Mouse (Mus musculus): ENCODE measurements around the gene Armt1. TPM values are rescaled to one million over a fixed set of nuclear protein-coding genes. Genes with fewer than 3 reads are reported as not detected.

The Armt1 gene
- polyA plus RNA-seq, 1 experiment from 2014 or later, result 10.6 TPM

GRCm38 (mm10) chr10:4473591-4473993, 41.3 kb downstream of the Armt1 start:
- no peak overlapping the region for H3K4me3 ChIP-seq (ENCODE audit: low read depth, low read length)
- H3K27ac ChIP-seq (ENCODE audit: low read depth, low read length), result no peak overlapping the region
- H3K4me2 ChIP-seq (ENCODE audit: low read depth, low read length), result no peak overlapping the region
- no peak overlapping the region for H3K9ac ChIP-seq (replicated peaks; ENCODE audit: low read depth, low read length)
- no peaks in the 10 kb centered on the region for H3K9me3 ChIP-seq (ENCODE audit: control insufficient read depth, low read length)
- WGBS, result 94% methylated on average over 11 of the region's 11 CpGs
- H3K27me3 ChIP-seq (ENCODE audit: control insufficient read depth, insufficient read depth, low read length), result no peaks in the 10 kb centered on the region
- H3K36me3 ChIP-seq (ENCODE audit: control insufficient read depth, insufficient read depth, low read length), result no peaks in the 10 kb centered on the region
- ATAC-seq (ENCODE audit: low read depth), result no peak
- no peaks in the 10 kb centered on the region for H3K4me1 ChIP-seq (ENCODE audit: control insufficient read depth, insufficient read depth, low read length)

GRCm38 (mm10) chr10:4475431-4475830, 43.2 kb downstream of the Armt1 start:
- no peaks in the 10 kb centered on the region for H3K9me3 ChIP-seq (ENCODE audit: control insufficient read depth, low read length)
- H3K4me3 ChIP-seq (ENCODE audit: low read depth, low read length), result no peak overlapping the region
- H3K4me2 ChIP-seq (ENCODE audit: low read depth, low read length), result no peak overlapping the region
- WGBS, result 77% methylated on average over 3 of the region's 3 CpGs
- no peak overlapping the region for H3K9ac ChIP-seq (replicated peaks; ENCODE audit: low read depth, low read length)
- ATAC-seq (ENCODE audit: low read depth), result no peak
- no peaks in the 10 kb centered on the region for H3K36me3 ChIP-seq (ENCODE audit: control insufficient read depth, insufficient read depth, low read length)
- no peak overlapping the region for H3K27ac ChIP-seq (ENCODE audit: low read depth, low read length)
- no peaks in the 10 kb centered on the region for H3K4me1 ChIP-seq (ENCODE audit: control insufficient read depth, insufficient read depth, low read length)
- H3K27me3 ChIP-seq (ENCODE audit: control insufficient read depth, insufficient read depth, low read length), result no peaks in the 10 kb centered on the region

GRCm38 (mm10) chr10:4476604-4477003, 44.3 kb downstream of the Armt1 start:
- Histone ChIP-seq H3K9ac (replicated peaks; ENCODE audit: low read depth, low read length) (no peak overlapping the region), H3K9me3 (ENCODE audit: control insufficient read depth, low read length) (no peaks in the 10 kb centered on the region), H3K27ac (ENCODE audit: low read depth, low read length) (no peak overlapping the region), H3K4me1 (ENCODE audit: control insufficient read depth, insufficient read depth, low read length) (no peaks in the 10 kb centered on the region), H3K36me3 (ENCODE audit: control insufficient read depth, insufficient read depth, low read length) (no peaks in the 10 kb centered on the region), H3K4me2 (ENCODE audit: low read depth, low read length) (no peak overlapping the region), H3K27me3 (ENCODE audit: control insufficient read depth, insufficient read depth, low read length) (no peaks in the 10 kb centered on the region), H3K4me3 (ENCODE audit: low read depth, low read length) (no peak overlapping the region)
- ATAC-seq (ENCODE audit: low read depth), result no peak
- 97% methylated on average over 5 of the region's 5 CpGs for WGBS

GRCm38 (mm10) chr10:4480929-4481328, 48.7 kb downstream of the Armt1 start:
- no peak overlapping the region for H3K9ac ChIP-seq (replicated peaks; ENCODE audit: low read depth, low read length)
- no peak overlapping the region for H3K27ac ChIP-seq (ENCODE audit: low read depth, low read length)
- no peak for ATAC-seq (ENCODE audit: low read depth)
- H3K4me1 ChIP-seq (ENCODE audit: control insufficient read depth, insufficient read depth, low read length), result no peaks in the 10 kb centered on the region
- no peaks in the 10 kb centered on the region for H3K27me3 ChIP-seq (ENCODE audit: control insufficient read depth, insufficient read depth, low read length)
- H3K4me3 ChIP-seq (ENCODE audit: low read depth, low read length), result no peak overlapping the region
- WGBS, result 61% methylated on average over 3 of the region's 3 CpGs
- H3K9me3 ChIP-seq (ENCODE audit: control insufficient read depth, low read length), result no peaks in the 10 kb centered on the region
- no peaks in the 10 kb centered on the region for H3K36me3 ChIP-seq (ENCODE audit: control insufficient read depth, insufficient read depth, low read length)
- H3K4me2 ChIP-seq (ENCODE audit: low read depth, low read length), result no peak overlapping the region

- Histone ChIP-seq H3K4me1 (ENCODE audit: control insufficient read depth, insufficient read depth, low read length) (no peaks in the 10 kb centered on the region), H3K9me3 (ENCODE audit: control insufficient read depth, low read length) (no peaks in the 10 kb centered on the region), H3K9ac (replicated peaks; ENCODE audit: low read depth, low read length) (no peak overlapping the region), H3K4me3 (ENCODE audit: low read depth, low read length) (no peak overlapping the region), H3K36me3 (ENCODE audit: control insufficient read depth, insufficient read depth, low read length) (no peaks in the 10 kb centered on the region), H3K27ac (ENCODE audit: low read depth, low read length) (no peak overlapping the region), H3K4me2 (ENCODE audit: low read depth, low read length) (no peak overlapping the region), H3K27me3 (ENCODE audit: control insufficient read depth, insufficient read depth, low read length) (no peaks in the 10 kb centered on the region)
- ATAC-seq (ENCODE audit: low read depth), result no peak
- 86% methylated on average over 8 of the region's 8 CpGs for WGBS
These were observed 49.4 kb downstream of the Armt1 start for GRCm38 (mm10) chr10:4481695-4482094.

- Histone ChIP-seq H3K27ac (ENCODE audit: low read depth, low read length) (no peak within 1 kb of the TSS), H3K9me3 (ENCODE audit: control insufficient read depth, low read length) (no peaks in the 10 kb centered on the region), H3K4me2 (ENCODE audit: low read depth, low read length) (no peak within 1 kb of the TSS), H3K4me3 (ENCODE audit: low read depth, low read length) (no peak within 1 kb of the TSS), H3K9ac (replicated peaks; ENCODE audit: low read depth, low read length) (no peak within 1 kb of the TSS), H3K36me3 (ENCODE audit: control insufficient read depth, insufficient read depth, low read length) (no peaks in the 10 kb centered on the region), H3K27me3 (ENCODE audit: control insufficient read depth, insufficient read depth, low read length) (no peaks in the 10 kb centered on the region), H3K4me1 (ENCODE audit: control insufficient read depth, insufficient read depth, low read length) (no peaks in the 10 kb centered on the region)
- ATAC-seq (ENCODE audit: low read depth), result no peak
- 39% methylated on average over 11 of the region's 11 CpGs for WGBS
These were observed 50.1 kb downstream of the Armt1 start, which contains the start of gene Ccdc170 for GRCm38 (mm10) chr10:4482355-4482754. Ccdc170 (plus strand) TSS chr10:4482502.

- no peaks in the 10 kb centered on the region for H3K9me3 ChIP-seq (ENCODE audit: control insufficient read depth, low read length)
- 79% methylated on average over 1 of the region's 1 CpGs for WGBS
- ATAC-seq (ENCODE audit: low read depth), result no peak
- no peaks in the 10 kb centered on the region for H3K27me3 ChIP-seq (ENCODE audit: control insufficient read depth, insufficient read depth, low read length)
- H3K4me1 ChIP-seq (ENCODE audit: control insufficient read depth, insufficient read depth, low read length), result no peaks in the 10 kb centered on the region
- H3K4me3 ChIP-seq (ENCODE audit: low read depth, low read length), result no peak overlapping the region
- no peak overlapping the region for H3K4me2 ChIP-seq (ENCODE audit: low read depth, low read length)
- no peaks in the 10 kb centered on the region for H3K36me3 ChIP-seq (ENCODE audit: control insufficient read depth, insufficient read depth, low read length)
- no peak overlapping the region for H3K9ac ChIP-seq (replicated peaks; ENCODE audit: low read depth, low read length)
- no peak overlapping the region for H3K27ac ChIP-seq (ENCODE audit: low read depth, low read length)
These were observed 51.6 kb downstream of the Armt1 start for GRCm38 (mm10) chr10:4483848-4484247.

GRCm38 (mm10) chr10:4484986-4485385, 52.7 kb downstream of the Armt1 start:
- no peak overlapping the region for H3K4me2 ChIP-seq (ENCODE audit: low read depth, low read length)
- no peak overlapping the region for H3K9ac ChIP-seq (replicated peaks; ENCODE audit: low read depth, low read length)
- H3K4me1 ChIP-seq (ENCODE audit: control insufficient read depth, insufficient read depth, low read length), result no peaks in the 10 kb centered on the region
- no peaks in the 10 kb centered on the region for H3K27me3 ChIP-seq (ENCODE audit: control insufficient read depth, insufficient read depth, low read length)
- no peaks in the 10 kb centered on the region for H3K36me3 ChIP-seq (ENCODE audit: control insufficient read depth, insufficient read depth, low read length)
- no peak for ATAC-seq (ENCODE audit: low read depth)
- no peak overlapping the region for H3K27ac ChIP-seq (ENCODE audit: low read depth, low read length)
- H3K9me3 ChIP-seq (ENCODE audit: control insufficient read depth, low read length), result no peaks in the 10 kb centered on the region
- WGBS, result 70% methylated on average over 9 of the region's 9 CpGs
- H3K4me3 ChIP-seq (ENCODE audit: low read depth, low read length), result no peak overlapping the region

- H3K4me3 ChIP-seq (ENCODE audit: low read depth, low read length), result no peak overlapping the region
- no peak for ATAC-seq (ENCODE audit: low read depth)
These were observed 57.6 kb downstream of the Armt1 start for GRCm38 (mm10) chr10:4489865-4490264.

GRCm38 (mm10) chr10:4491281-4491680, 59.0 kb downstream of the Armt1 start:
- WGBS, result 57% methylated on average over 2 of the region's 3 CpGs
- no peaks in the 10 kb centered on the region for H3K9me3 ChIP-seq (ENCODE audit: control insufficient read depth, low read length)
- no peak overlapping the region for H3K4me3 ChIP-seq (ENCODE audit: low read depth, low read length)
- no peaks in the 10 kb centered on the region for H3K4me1 ChIP-seq (ENCODE audit: control insufficient read depth, insufficient read depth, low read length)
- no peak overlapping the region for H3K9ac ChIP-seq (replicated peaks; ENCODE audit: low read depth, low read length)
- H3K36me3 ChIP-seq (ENCODE audit: control insufficient read depth, insufficient read depth, low read length), result no peaks in the 10 kb centered on the region
- H3K27me3 ChIP-seq (ENCODE audit: control insufficient read depth, insufficient read depth, low read length), result no peaks in the 10 kb centered on the region
- no peak overlapping the region for H3K27ac ChIP-seq (ENCODE audit: low read depth, low read length)
- ATAC-seq (ENCODE audit: low read depth), result no peak
- no peak overlapping the region for H3K4me2 ChIP-seq (ENCODE audit: low read depth, low read length)

More at GRCm38 (mm10) chr10:4489865-4490264, 57.6 kb downstream of the Armt1 start:
- H3K27me3 ChIP-seq (ENCODE audit: control insufficient read depth, insufficient read depth, low read length), result no peaks in the 10 kb centered on the region
- 74% methylated on average over 5 of the region's 5 CpGs for WGBS
- H3K27ac ChIP-seq (ENCODE audit: low read depth, low read length), result no peak overlapping the region
- no peaks in the 10 kb centered on the region for H3K36me3 ChIP-seq (ENCODE audit: control insufficient read depth, insufficient read depth, low read length)
- H3K9ac ChIP-seq (replicated peaks; ENCODE audit: low read depth, low read length), result no peak overlapping the region
- no peaks in the 10 kb centered on the region for H3K9me3 ChIP-seq (ENCODE audit: control insufficient read depth, low read length)
- H3K4me1 ChIP-seq (ENCODE audit: control insufficient read depth, insufficient read depth, low read length), result no peaks in the 10 kb centered on the region
- no peak overlapping the region for H3K4me2 ChIP-seq (ENCODE audit: low read depth, low read length)

Measured in neural tube, embryonic 14.5 days (tissue).